Mouse (Mus musculus) c-Kit-positive CD71-negative TER-119-negative erythroid progenitor cells, embryonic 14.5 days (primary cell): ENCODE measurements around the gene Diaph3.
"Not testable (repeated sequence)": the region's sequence is repeated elsewhere in the genome, so short reads cannot be mapped to it uniquely, and the experiment has no call there.

Source experiments
- DNase-seq: peaks from one replicate; pipeline ENCODE4 v3.0.0-alpha.2; 2013; ENCODE audit warnings: low read depth

The Diaph3 gene

DNA sequence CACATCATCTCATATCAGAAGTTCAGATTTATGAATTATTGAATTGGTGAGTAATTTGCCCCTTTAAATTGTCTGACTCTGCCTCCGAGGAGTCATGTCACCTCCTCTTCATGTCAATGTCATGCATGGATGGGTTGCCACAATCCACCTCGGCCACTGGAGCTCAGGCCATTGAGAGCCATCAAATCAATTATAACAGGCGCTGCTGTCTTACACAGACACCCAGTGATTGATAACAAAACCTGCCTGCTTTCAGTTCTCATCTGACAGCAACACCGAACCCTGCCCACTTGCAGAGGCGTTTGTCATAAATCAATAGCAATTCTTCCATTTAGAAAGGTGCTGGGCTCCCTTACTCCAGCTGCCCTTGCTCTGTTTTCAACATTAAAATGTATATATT, 402.1 kb downstream of the Diaph3 start:
- DNase-seq: no peak

DNA sequence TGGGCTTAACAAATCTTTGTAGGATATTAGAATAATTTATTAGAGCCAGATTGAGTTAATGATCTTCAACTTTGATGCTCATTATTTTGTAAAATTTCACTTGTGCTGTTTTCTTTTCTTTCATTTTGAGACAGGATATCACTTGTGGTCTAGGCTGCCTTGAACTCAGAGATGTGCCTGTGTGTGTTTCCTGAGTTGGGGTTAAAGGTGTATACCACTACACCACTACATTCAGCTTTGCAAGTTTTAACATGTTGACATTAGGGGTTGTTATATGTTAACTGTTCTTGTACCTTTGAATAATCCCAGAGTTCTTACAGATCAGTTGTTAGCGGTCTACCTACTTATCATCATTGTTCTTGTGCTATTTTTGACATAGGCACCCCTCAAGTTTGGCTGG, 404.4 kb downstream of the Diaph3 start:
- DNase-seq: no peak

DNA sequence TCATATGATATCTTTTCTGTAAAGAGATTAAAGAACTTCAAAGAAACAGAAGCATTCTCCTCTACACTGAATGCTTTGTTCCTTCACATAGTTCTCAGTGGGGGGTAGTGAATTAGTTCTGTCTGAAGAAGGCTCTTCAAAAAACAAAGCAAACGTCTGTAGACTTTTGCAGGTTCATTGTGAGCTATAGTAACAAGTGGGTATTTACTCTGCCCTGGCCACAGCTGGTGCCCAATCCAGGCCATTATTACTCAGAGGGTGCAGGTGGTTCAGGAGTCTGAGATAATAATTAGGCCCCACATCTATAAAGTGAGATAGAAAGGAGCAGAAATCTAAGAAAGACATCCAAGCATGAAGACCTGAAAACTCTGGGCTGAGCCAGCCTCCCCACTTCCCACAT, 409.7 kb downstream of the Diaph3 start:
- DNase-seq: no peak

DNA sequence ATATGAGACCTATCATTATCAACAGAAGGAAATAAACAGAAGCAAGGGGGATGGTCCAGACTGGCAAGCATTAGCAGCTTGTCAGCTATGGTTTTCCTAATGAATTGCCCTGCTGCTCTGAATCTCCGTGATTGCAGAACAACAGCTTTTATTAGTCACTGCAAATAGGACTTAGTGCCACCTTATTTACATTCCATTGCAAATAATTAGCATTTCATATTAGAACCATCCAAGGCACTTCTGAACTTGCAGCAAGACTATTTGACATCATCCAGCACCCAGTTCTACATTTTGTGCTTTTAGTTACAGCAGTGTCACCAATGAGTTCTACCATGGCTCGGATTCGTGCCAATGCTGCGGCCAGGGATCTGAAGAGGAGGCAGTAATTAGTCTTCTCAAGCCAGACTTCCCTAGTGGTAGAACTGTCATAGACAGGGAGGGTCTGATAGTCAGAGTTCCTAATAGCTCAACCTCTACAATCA, 411.4 kb downstream of the Diaph3 start:
- DNase-seq: no peak

DNA sequence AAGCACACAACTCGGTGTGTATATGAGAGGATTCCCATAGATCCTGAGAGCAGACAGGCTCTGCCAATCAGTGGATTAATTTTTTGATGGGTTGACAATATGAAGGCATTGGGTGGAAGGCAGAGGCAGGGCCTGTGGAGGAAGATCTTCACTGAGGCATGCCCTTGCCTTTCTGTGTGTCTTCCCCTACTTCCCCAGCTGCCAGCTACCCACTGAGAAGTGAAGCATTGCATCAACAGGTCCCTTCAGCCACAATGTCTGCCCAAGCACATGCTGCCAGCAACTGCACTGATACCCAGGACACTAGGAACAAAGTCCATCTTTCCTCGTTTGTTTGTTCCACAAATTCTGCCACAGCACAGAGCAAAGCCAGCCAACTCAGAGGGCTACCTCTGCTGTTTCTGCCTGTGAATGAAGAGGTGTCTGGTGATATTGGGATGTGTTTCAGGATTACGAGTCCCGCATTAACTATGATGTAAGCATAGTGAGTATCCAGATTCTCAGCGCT, 413.4 kb downstream of the Diaph3 start:
- DNase-seq: no peak

DNA sequence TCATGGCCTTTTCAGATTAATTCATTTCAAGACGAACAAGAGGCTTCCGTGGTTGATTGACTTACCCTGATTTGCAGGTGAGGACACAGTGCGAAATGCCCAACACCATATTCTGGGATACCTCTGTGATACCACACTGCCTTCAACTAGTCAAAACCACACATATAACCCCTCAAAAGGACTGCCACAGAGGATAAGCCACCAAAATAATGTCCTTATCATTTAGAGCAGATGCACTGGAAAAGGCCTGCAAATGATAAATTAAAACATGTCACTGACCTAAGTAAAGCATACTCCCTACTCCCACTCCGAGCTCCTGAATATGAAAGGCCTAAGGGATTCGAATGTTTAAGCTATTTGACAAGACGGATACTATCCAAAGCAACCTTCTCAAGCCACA, 419.3 kb downstream of the Diaph3 start:
- no peak for DNase-seq

DNA sequence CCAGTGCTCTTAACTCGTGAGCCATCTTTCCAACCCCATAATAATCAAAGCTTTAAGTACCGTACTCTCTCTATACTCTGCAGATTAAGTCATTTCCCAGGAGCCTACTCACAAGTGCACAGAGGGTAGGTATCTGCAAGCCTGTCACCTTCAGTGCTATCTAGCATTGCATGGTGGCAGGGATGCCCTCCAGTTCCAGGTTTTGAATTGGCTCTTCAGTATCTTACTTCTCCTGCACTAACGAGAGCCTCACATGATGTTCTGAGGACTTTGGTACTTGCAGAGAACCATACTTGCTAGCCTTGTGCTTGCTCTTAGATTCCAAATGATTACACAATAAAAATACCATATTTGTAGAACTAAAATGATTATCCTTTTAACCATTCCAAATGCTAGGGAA, 420.0 kb downstream of the Diaph3 start:
- DNase-seq: no peak

DNA sequence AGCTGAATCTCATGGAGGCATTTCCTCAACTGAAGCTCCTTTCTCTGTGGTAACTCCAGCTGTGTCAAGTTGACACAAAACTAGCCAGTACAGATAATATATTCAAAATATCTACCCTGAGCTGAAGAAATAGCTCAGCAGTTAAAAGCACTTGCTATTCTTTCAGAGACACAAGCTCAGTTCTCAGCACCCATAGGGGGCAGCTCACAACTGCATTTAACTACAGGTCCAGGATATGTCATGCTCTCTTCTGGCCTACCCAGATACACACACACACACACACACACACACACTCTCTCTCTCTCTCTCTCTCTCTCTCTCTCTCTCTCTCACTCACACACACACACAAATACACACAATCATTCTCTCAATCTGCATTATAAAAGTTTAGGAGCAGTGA, 420.6 kb downstream of the Diaph3 start:
- DNase-seq: not testable (repeated sequence)

DNA sequence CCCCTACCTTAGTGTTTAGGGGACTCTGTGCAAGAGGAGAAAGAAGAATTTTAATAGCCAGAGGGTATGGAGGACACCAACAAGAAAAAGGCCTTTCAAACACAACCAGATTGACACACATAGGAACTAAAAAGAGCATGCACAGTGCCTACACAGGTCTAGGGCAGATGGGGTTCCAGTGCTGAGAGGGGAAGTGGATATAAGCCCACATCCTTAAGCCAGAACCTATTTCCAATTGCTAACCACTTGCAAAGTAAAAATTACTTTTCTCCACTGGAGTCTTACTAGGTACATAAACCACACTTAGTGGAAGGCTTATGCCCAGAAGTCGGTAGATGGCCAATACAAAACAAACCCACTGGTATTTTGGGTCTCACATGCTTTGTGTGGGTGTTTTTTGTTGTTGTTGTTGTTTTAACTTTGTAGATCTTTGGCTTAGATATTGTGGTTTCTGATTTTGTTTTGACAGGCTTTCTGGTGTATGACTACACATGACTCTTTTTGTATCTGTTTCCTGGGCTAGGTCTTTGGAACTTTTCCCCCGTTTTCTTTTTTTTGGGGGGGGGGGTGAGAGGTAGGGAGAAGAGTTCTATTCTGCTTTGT, 426.8 kb downstream of the Diaph3 start:
- DNase-seq: no peak

DNA sequence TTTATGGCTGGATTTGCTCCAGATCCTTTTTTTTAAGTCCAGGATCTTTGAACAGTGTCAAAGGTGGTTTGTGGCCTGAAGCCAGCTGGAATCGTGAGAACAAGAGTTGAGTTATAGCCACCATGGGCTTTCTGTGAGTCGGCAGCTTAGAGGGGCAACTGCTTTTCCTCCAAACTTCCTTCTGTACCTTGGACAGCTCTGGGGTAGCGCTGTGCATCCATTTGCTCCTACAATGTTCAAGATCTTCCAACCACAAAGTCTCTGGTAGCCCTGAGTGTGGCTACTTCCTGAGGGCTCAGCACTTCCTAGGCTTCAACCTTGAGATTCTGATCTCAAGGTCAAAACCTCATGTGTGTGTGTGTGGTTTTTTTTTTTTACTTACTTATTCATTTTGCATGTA, 437.0 kb downstream of the Diaph3 start:
- DNase-seq: no peak

DNA sequence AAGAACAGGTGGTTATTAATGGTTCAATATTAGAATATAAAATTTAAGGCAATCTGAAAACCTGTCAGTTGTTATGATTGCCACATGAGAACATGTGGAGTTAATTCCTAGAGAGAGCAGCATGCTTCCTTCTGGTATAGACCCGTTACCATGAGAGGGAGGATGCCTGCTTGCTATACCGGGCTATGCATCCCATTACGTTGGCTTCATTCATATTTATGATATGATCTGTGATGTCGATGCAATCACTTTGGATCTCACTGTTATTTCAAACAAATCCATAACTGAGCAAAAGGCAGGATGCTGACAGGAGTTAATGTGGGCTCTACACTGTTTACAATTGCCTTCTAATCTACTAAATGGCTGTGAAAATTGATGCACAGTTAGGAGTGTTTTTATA, 439.9 kb downstream of the Diaph3 start:
- DNase-seq: no peak

DNA sequence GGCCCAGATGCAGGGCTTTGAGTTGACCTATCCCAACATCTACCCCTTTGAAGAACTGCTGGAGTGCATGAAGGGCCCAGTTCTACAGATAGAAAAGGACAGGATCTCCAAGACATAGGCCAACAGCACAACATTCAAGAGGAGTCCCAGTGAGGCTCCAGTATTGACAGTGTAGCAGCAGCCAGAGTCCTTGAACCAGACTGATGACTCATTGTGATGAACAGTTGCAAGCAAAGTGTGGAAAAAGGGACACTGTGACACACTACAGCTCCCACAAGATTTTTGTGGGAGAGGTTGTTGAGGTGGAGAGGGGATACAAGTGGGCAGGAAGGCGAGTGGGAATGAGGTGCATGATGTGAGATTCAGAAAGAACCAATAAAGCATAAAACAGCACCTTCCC, 443.1 kb downstream of the Diaph3 start:
- no peak for DNase-seq

DNA sequence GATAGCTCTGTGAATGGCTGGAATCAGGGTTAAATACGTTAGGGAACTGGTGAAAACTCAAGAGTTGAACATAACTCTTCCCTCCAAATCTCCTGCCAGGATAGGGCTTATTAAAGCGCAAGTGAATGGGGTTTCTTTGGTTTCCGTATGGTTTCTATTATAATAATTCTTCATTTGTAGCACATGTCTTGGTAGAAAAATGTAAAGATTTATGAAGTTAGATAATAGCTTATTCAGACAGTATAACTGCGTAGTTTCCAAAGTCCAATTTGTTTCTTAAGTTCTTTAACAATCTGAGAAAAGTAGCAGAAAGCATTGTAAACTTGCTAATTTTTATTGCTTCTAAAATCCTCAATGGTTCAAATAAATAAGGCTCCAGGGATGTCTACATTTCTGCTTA, 448.3 kb downstream of the Diaph3 start:
- DNase-seq: no peak

DNA sequence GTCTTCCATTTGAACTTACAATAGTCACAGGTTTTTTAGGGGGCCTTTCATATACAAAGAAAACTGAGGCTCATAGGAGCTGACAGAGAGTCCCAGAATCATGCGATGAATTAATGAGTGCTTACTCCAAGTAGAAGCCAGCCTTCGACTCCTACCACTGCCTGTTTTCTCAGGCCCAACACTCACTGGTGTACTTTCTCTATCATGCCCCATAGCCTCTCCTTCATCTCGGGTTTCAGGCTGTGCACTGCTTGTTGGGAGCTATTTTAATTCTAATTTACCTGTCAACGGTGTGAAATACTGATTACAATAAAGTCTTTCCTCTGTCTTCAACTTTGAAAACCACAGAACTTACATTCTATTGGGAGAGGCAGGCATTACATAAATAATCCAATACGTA, 449.7 kb downstream of the Diaph3 start:
- DNase-seq: no peak

DNA sequence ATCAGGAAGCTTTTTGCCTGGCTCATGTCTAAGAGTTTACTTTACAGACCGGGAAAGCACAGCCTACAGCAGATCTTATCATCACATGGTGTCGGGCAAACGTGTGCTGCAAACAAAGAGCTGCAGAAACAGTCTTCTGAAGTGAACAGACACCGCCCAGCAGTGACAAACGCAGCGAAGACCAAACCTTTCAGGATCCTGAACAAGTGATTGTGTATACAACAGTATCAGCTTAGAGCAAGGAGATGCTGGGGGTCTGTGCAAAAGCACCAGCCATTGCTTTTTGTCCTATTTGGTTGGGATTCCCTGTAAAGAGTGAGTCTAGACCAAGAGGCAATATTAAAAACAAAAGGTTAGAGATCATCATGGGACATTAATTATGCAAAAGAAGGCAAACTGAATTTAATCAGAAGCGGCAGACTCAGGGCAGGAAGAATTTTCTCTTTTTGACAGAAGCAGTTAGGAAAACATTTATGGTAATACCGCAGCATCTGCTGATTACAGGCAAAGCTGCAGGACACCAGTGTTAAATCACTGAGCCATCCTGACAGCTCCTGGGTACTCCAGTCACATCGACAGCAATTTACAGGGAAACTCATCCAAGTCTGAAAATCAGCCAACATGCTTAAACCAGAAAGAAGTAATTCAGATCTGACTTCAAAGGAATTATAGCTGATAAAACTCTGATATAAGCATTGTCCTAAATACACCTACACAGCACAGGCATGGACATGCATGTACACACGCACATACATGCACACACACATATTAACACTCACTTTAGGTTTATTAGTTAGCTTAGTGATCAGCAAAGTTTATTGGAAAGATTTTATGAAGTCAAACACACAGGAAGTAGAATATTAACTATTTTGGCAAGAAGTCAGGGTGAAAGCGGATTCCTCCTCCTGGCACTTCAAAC, 456.2 kb downstream of the Diaph3 start:
- no peak for DNase-seq

DNA sequence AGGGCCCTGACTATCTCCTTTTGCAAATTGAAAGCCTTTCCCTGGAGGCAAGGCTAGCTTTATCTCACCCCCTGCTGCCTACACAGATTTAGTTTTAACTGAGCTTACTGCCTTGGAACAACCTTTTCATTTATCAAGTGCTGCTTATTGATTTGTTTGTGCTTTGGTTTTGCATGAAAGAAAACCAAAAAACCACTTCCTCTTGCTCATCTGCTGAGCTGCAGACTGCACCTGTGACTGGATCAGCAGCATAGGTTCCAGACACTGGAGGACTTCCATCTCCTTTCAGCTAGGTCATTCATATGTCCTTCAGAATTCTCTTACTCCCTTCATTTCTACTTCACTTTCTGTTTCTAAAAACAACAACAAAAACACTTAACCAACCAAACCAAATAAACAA, 459.1 kb downstream of the Diaph3 start:
- DNase-seq: no peak

DNA sequence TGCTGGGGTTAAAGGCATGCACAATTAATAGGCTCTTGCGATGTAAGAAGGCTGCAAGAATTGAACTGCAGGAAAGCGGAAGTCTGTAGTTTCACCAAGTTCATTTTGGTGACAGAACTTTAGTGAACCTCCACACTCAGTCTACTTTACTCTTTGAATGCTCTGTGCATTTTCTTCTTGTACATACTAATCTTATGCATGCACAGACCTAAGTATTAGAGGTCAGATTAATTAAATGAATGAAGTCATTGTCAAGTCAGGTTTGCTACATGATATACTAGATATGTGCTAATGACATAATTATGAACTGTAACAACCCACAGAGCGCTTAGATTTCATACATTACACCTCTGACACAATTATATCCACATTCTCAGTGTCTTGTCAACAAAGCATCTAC, 462.0 kb downstream of the Diaph3 start:
- no peak for DNase-seq

DNA sequence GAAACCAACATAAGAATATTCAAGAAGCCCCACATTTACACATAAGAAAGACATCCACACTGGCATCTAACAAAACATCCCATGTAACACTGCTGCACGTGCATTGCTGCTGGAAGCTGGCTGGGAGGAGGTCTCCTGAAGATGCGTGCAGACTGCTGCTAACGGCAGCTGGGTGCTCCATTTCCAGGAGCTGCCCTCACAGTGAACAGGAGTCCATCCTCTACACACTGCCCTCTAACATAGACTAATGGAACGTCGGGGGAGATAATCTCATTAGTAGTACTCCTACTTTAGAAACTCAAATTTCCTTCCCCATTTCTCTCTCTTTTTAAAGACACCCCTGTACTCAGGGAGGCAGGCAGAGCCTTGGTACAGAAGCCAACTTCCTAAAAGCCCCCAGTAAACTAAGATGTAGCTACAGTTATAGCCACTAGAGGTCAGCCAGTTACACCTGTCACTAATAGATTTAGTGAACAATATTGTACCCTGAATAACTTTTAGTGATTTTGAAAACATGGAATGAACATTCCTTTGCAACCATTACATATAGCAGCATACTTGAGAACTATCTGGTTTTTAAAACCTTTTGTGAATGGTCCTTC, 462.8 kb downstream of the Diaph3 start:
- peak; percentile 7 for DNase-seq

DNA sequence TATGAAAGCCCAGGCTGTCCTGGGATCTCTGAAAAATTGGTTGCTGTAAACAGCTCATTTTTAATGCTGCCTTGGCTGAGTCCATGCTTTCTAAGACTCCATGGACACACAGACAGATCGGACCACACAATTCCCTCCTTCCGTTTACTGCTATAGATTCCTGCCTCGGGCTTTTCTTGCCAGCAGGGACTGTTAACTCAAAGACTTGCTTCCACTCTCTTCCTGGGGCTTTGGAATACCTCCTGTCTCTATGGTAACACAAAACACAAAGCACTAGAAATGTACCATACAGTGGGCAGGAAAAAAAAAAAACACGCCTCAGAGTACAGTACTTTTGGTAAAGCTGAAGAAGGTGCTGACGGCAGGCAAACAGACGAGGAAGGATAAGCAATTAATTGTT, 464.0 kb downstream of the Diaph3 start:
- DNase-seq: no peak

DNA sequence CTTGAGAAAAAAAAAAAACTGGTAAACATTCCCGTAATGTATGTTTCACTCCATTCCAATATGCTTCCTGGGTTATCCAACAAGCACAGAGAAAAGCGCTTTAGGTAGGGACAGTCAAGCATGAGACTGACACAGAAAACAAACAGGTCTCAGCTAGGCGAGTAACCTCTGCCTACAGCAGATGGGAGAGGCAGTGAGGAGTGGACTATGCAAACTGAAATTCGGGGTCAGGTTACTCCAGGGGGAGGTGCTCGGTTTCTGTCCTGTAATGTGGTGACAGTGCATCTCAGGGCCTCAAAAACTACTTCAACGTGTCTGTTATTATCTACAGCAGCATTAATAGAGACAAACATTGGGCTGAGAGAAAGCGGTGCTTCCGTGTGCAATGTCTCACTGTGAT, 465.7 kb downstream of the Diaph3 start:
- DNase-seq: no peak

DNA sequence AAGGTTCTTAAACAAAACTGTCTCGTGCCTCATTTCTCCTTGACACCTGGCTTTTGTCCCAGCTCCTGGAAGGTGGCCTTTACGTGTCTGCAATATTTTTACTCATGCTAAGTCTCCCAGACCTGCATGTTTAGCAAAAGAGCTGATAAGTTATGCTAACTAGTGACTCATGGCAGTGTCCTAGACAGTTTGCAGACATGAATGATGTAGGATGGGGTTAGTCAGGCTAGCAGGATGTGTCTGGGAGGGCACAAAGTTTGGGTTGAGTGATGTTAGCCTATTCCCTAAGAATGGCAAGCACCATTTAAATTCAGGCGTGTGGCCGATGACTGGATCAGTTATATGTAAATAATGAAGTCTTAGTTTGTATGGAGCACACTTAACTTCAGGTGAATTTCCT, 478.2 kb downstream of the Diaph3 start:
- DNase-seq: no peak

DNA sequence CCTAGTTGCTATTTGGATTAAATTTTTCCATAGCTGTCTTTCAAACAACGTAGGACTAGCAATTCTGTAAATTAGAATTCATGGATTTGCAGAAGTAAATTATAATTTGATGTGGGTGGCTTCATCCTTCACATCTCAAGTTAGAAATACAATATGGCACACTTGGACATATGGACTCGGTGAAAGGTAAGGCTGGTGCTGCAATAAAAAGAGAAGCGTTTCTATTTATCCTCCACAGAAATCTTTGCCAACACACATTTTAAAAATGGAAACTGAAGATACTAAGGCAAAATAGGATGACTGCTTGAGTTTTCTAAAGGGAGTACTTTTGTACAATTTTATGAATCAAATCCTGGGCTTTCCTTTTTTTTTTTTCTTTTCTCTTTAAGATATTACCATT, 480.5 kb downstream of the Diaph3 start:
- no peak for DNase-seq

DNA sequence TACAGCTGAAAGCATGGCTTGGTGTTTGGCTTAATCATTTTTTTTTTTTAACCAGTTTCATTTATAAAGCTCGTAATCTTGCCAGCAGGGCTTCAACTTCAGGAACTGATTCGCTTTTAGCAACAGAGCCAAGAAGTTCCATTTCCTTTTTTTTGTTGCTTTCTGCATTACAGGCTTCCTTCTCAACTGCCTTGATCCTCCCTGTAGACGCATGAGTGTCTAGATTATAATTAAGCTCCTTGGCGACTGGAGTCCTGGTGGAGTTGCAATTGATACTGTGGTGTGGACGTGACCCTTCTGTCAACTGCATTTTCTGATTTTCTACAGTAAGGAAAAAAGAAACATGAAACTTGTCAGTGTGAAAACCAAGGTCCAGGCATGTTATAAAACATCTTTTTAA, 484.8 kb downstream of the Diaph3 start:
- no peak for DNase-seq
